Mouse (Mus musculus) hindbrain, embryonic 13.5 days (tissue): ENCODE measurements around the gene Pex14. TPM values are rescaled to one million over a fixed set of nuclear protein-coding genes. Genes with fewer than 3 reads are reported as not detected.
A peak's percentile ranks its signal among the peaks of the same experiment; 100 is the strongest.

Experiments
- ATAC-seq: fragments of 200-750 bp; cut with Nextera tagmentation; 2 replicates; pipeline ENCODE4 v1.8.0; 2017; ENCODE audit warnings: moderate TSS enrichment; ENCODE audit not compliant: low FRiP score
- H3K27ac ChIP-seq: fragments of 300-500 bp; sonication (generic); 2 replicates; pipeline ENCODE4 v1.5.1; 2015; ENCODE audit warnings: inconsistent platforms, mild to moderate bottlenecking, moderate library complexity
- H3K27me3 ChIP-seq: fragments of 300-500 bp; sonication (generic); 2 replicates; pipeline ENCODE4 v1.6.1; 2015; ENCODE audit warnings: mild to moderate bottlenecking, inconsistent platforms
- H3K36me3 ChIP-seq: fragments of 300-500 bp; sonication (generic); 2 replicates; pipeline ENCODE4 v1.6.1; 2015; ENCODE audit warnings: mild to moderate bottlenecking, inconsistent platforms
- H3K4me1 ChIP-seq: fragments of 300-500 bp; sonication (generic); replicated peaks from 2 replicates; pipeline ENCODE4 v1.6.1; 2015; ENCODE audit warnings: inconsistent platforms
- H3K4me2 ChIP-seq: fragments of 300-500 bp; sonication (generic); 2 replicates; pipeline ENCODE4 v1.6.1; 2015; ENCODE audit warnings: inconsistent platforms, mild to moderate bottlenecking, moderate library complexity
- H3K4me3 ChIP-seq: fragments of 300-500 bp; sonication (generic); 2 replicates; pipeline ENCODE4 v1.5.1; 2015; ENCODE audit warnings: mild to moderate bottlenecking, inconsistent platforms
- H3K9ac ChIP-seq: fragments of 300-500 bp; sonication (generic); 2 replicates; pipeline ENCODE4 v1.6.1; 2015; ENCODE audit warnings: mild to moderate bottlenecking, inconsistent platforms
- H3K9me3 ChIP-seq: fragments of 300-500 bp; sonication (generic); 2 replicates; pipeline ENCODE4 v1.6.1; 2016; ENCODE audit warnings: inconsistent platforms
- WGBS: fragments of 180-500 bp; shearing (Covaris S2); methylation state at CpG from one replicate; pipeline ENCODE4 v1.1.7; 2015; 5-methylcytosine and 5-hydroxymethylcytosine counted together
- polyA plus RNA-seq: library from polyadenylated mRNA; unstranded; fragments of >200 nt; fragmentation: Nextera tagmentation; extraction: Ambion mirVana; gene quantifications from 2 replicates; pipeline ENCODE4 v1.2.1, GENCODE M21; 2015

Pex14 gene
- polyA plus RNA-seq: 52.6 and 57.7 TPM in 2 replicates

DNA sequence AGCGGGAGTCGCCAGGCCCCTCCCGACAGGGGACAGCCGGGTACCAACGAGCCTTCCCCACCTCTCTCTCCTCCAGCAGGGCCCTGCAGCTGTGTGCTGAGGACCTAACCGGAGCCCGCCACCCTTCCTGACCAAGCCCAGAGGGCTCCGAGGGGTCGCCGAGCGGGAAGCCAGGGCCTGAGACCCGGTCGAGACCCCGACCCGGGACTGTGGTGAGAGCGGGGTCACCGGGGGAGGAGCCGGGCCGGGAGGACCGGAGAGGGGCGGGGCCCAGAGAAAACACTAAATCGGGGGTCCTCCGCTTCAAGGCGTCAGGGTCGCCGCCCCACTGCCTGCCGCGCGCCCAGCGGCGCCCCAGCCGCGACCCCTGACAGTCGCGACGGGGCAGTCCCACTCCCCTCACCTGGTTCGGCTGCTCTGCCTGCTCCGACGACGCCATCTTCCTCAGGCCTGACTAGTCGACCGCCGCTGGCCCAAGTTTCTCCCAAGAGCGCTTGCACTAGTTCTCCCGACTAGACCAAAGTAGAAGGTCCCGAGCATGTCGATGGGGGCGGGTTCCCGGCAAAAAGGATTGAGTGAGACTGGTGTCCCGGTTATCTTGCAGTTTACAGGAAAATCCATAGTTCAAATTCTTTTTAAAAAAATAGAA is at the start of gene Pex14:
Gene Pex14, minus strand, starts transcription at position 508 of the 649 bp plus-strand sequence.
- Histone ChIP-seq H3K36me3 (no peaks in the 10 kb centered on the region), H3K9ac (peak within 1 kb of the TSS; percentile 93), H3K27me3 (no peaks in the 10 kb centered on the region), H3K4me3 (peak within 1 kb of the TSS; percentile 98), H3K27ac (peak within 1 kb of the TSS; percentile 67), H3K9me3 (no peaks in the 10 kb centered on the region), H3K4me1 (peaks cover 17% of the 10 kb centered on the region), H3K4me2 (peak within 1 kb of the TSS; percentile 98)
- ATAC-seq: peak; percentile 81
- under 1% methylated on average over 50 of the region's 50 CpGs for WGBS

GRCm38 (mm10) chr4:149149196-149149595 is 49.5 kb upstream of the Pex14 start:
- Histone ChIP-seq H3K4me3 (no peak overlapping the region), H3K9ac (no peak overlapping the region), H3K9me3 (no peaks in the 10 kb centered on the region), H3K4me2 (no peak overlapping the region), H3K4me1 (peaks cover 10% of the 10 kb centered on the region; the same call in 1 of the 2 replicates), H3K36me3 (peaks cover 54% of the 10 kb centered on the region), H3K27ac (peak overlapping the region; percentile 62), H3K27me3 (no peaks in the 10 kb centered on the region)
- 82% methylated on average over 9 of the region's 9 CpGs for WGBS
- ATAC-seq: no peak

DNA sequence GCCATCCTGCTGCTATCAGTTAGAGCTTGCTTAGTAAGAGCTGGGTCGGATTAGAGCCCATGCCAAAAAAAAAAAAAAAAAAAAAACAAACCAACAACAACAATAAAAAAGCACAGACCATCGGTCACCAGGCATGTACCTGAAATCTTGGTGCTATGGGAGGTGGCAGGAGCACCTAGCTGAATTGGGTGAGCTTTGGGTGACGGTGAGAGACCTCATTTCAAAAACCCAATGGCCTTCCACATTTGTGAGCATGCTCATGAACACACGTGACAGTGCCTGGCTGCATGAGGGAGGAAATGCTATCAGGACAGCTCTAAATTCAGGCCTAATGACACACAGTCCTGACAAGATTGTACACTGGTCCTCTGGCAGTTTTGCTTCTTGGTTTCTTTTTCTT is 48.4 kb upstream of the Pex14 start:
- Histone ChIP-seq H3K9me3 (no peaks in the 10 kb centered on the region), H3K27me3 (no peaks in the 10 kb centered on the region), H3K4me3 (no peak overlapping the region), H3K4me2 (no peak overlapping the region), H3K9ac (no peak overlapping the region), H3K36me3 (peaks cover 42% of the 10 kb centered on the region), H3K4me1 (peaks cover 10% of the 10 kb centered on the region; the same call in 1 of the 2 replicates), H3K27ac (no peak overlapping the region)
- no peak for ATAC-seq
- WGBS: 84% methylated on average over 4 of the region's 4 CpGs

DNA sequence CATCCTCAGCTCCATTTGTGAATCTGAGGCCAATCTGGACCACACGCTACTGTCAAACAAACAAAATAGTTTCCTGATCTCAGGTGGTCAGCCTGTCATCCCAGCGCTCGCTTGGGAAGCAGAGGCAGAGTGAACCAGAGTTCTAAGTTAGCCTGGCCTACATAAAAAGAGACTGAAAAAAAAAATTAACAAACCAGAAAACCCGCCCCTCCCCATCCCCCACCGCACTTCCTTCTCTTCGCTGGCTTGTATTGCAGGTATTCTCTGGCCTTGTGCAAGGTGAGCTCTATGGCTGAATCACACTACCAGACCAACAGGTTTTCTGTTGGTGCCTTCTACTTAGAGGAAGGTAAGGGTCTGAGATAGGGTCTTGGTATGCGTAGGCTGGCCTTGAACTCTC is 47.9 kb upstream of the Pex14 start:
- H3K36me3 ChIP-seq: peaks cover 37% of the 10 kb centered on the region
- H3K4me3 ChIP-seq: no peak overlapping the region
- no peak overlapping the region for H3K4me2 ChIP-seq
- ATAC-seq: no peak
- WGBS: 84% methylated on average over 7 of the region's 7 CpGs
- no peak overlapping the region for H3K27ac ChIP-seq
- H3K4me1 ChIP-seq: peaks cover 10% of the 10 kb centered on the region; the same call in 1 of the 2 replicates
- no peaks in the 10 kb centered on the region for H3K27me3 ChIP-seq
- no peak overlapping the region for H3K9ac ChIP-seq
- no peaks in the 10 kb centered on the region for H3K9me3 ChIP-seq

DNA sequence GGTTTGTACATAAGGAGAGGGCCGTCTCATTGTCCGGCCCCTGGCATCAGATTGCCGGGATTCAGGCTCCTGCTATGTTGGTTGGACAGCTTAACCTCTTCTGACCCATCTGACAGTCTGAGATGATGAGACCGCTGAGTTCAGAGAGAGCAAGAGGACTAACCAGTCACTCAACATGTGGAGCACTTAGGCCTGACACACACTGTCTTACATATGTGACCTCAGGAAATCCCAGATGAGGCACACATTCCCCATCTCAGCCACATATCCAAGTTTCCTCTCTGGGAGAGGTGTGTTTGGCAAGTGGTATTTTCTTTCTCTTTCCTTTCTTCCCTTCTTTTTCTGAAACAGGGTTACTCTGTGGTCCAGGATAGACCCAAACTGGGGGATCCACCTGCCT is 45.5 kb upstream of the Pex14 start:
- H3K27ac ChIP-seq: no peak overlapping the region
- 0 out of 2 replicates have a peak, but pooled peaks have one; percentile 27 for ATAC-seq
- no peak overlapping the region for H3K9ac ChIP-seq
- no peaks in the 10 kb centered on the region for H3K9me3 ChIP-seq
- H3K4me2 ChIP-seq: no peak overlapping the region
- H3K27me3 ChIP-seq: no peaks in the 10 kb centered on the region
- 84% methylated on average over 4 of the region's 4 CpGs for WGBS
- peaks cover 13% of the 10 kb centered on the region for H3K36me3 ChIP-seq
- peaks cover 10% of the 10 kb centered on the region; the same call in 1 of the 2 replicates for H3K4me1 ChIP-seq
- no peak overlapping the region for H3K4me3 ChIP-seq

- no peak overlapping the region for H3K9ac ChIP-seq
- 4% methylated on average over 3 of the region's 3 CpGs for WGBS
- peak; percentile 78 for ATAC-seq
Observed at GRCm38 (mm10) chr4:149144459-149144858, 44.8 kb upstream of the Pex14 start.

DNA sequence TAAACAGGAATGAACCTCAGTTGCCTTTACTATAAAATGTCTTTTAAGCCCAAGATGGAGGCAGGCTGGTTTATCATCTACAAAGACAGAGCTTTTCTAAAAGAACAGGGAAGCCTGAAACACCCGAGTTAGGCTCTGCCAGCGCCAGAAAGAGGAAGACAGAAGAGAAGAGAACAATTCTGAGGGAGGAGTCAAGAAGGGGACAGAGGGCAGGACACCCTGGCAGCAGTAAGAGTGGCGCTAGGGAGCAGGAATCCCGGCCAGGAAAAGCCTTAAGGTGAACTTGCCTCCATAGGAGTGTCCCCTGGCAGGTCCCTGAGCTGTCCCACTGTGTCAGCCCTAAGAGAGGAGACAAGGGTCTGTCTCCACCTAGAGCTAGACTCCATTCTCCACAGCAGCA is 43.9 kb upstream of the Pex14 start:
- Histone ChIP-seq H3K4me1 (peaks cover 10% of the 10 kb centered on the region; the same call in 1 of the 2 replicates), H3K27ac (no peak overlapping the region), H3K27me3 (no peaks in the 10 kb centered on the region), H3K4me2 (no peak overlapping the region), H3K9ac (no peak overlapping the region), H3K36me3 (no peaks in the 10 kb centered on the region), H3K4me3 (no peak overlapping the region), H3K9me3 (no peaks in the 10 kb centered on the region)
- no peak for ATAC-seq
- WGBS: 23% methylated on average over 4 of the region's 4 CpGs

More at GRCm38 (mm10) chr4:149144459-149144858, 44.8 kb upstream of the Pex14 start:
- Histone ChIP-seq H3K27me3 (no peaks in the 10 kb centered on the region), H3K4me1 (peaks cover 10% of the 10 kb centered on the region; the same call in 1 of the 2 replicates), H3K4me2 (no peak overlapping the region), H3K4me3 (no peak overlapping the region), H3K27ac (peak overlapping the region; percentile 71), H3K9me3 (no peaks in the 10 kb centered on the region), H3K36me3 (peaks cover 6% of the 10 kb centered on the region)

- Histone ChIP-seq H3K27ac (no peak overlapping the region), H3K9ac (no peak overlapping the region), H3K4me2 (no peak overlapping the region), H3K36me3 (no peaks in the 10 kb centered on the region), H3K27me3 (no peaks in the 10 kb centered on the region), H3K4me1 (peaks cover 9% of the 10 kb centered on the region), H3K9me3 (no peaks in the 10 kb centered on the region), H3K4me3 (no peak overlapping the region)
- 87% methylated on average over 8 of the region's 8 CpGs for WGBS
- no peak for ATAC-seq
Observed at GRCm38 (mm10) chr4:149138515-149138914, 38.8 kb upstream of the Pex14 start.

- no peaks in the 10 kb centered on the region for H3K27me3 ChIP-seq
- peak within 1 kb of the TSS; percentile 63 for H3K4me3 ChIP-seq
- peak within 1 kb of the TSS; percentile 82 for H3K9ac ChIP-seq
- peak within 1 kb of the TSS; percentile 64 for H3K4me2 ChIP-seq
- no peaks in the 10 kb centered on the region for H3K9me3 ChIP-seq
- H3K4me1 ChIP-seq: peaks cover 9% of the 10 kb centered on the region
- 2% methylated on average over 68 of the region's 68 CpGs for WGBS
- H3K27ac ChIP-seq: peak within 1 kb of the TSS; percentile 83
- H3K36me3 ChIP-seq: no peaks in the 10 kb centered on the region
- ATAC-seq: peak; percentile 92
Observed at GRCm38 (mm10) chr4:149136982-149137770, 37.5 kb upstream of the Pex14 start, which contains the start of gene Cenps. Gene Cenps (minus strand): TSS chr4:149137629.

DNA sequence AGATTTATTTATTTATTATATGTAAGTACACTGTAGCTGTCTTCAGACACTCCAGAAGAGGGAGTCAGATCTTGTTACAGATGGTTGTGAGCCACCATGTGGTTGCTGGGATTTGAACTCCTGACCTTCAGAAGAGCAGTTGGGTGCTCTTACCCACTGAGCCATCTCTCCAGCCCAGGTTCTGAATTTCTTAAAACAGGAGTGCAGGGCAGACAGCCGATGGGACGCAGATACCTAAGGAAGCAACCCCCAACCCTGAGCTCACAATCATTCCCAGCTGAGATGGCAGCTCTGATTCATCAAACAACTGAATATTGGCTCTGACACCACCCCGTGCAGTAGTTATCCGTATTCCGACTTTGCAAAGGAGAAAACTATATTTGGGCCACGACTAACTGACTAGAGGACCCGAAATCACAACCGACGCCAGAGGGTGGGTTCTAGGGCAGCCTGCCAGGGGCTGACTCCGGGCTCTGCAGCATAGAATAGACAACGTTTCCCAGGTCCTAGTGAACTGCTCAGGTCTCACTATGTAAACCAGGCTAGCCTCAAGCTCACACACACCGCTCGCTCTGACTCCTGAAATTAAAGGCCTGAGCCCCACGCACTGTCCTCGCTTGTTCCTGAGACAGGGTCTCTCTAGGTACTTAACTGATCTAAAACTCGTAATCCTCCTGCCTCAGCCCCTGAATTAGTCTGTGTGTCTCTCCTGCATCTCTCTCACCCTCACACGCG is 36.6 kb upstream of the Pex14 start:
- Histone ChIP-seq H3K9ac (peak overlapping the region; percentile 82), H3K4me3 (peak overlapping the region; percentile 63), H3K9me3 (no peaks in the 10 kb centered on the region), H3K36me3 (0 out of 2 replicates have a peak, but pooled peaks cover 4% of the 10 kb centered on the region), H3K4me1 (peaks cover 9% of the 10 kb centered on the region), H3K27ac (no peak overlapping the region), H3K4me2 (peak overlapping the region; percentile 64), H3K27me3 (no peaks in the 10 kb centered on the region)
- 69% methylated on average over 18 of the region's 18 CpGs for WGBS
- ATAC-seq: no peak

GRCm38 (mm10) chr4:149133395-149133794 is 33.7 kb upstream of the Pex14 start:
- H3K36me3 ChIP-seq: peaks cover 26% of the 10 kb centered on the region
- H3K4me3 ChIP-seq: no peak overlapping the region
- no peak for ATAC-seq
- no peak overlapping the region for H3K27ac ChIP-seq
- peaks cover 9% of the 10 kb centered on the region for H3K4me1 ChIP-seq
- H3K4me2 ChIP-seq: no peak overlapping the region
- 86% methylated on average over 5 of the region's 5 CpGs for WGBS
- H3K9me3 ChIP-seq: no peaks in the 10 kb centered on the region
- no peaks in the 10 kb centered on the region for H3K27me3 ChIP-seq
- no peak overlapping the region for H3K9ac ChIP-seq
